Mouse (Mus musculus): ENCODE data around the gene Chrna9. TPM values are rescaled to one million over a fixed set of nuclear protein-coding genes. Genes with fewer than 3 reads are reported as not detected.
"Not testable (repeated sequence)": the region's sequence is repeated elsewhere in the genome, so short reads cannot be mapped to it uniquely, and the experiment has no call there.

Chrna9 gene
- polyA plus RNA-seq, 1 experiment = not detected

- Histone ChIP-seq H3K4me1 (ENCODE audit: control insufficient read depth, insufficient read depth, low read length) (peaks cover 3% of the 10 kb centered on the region; the same call in 1 of the 2 replicates), H3K27ac (ENCODE audit: insufficient read depth, low read length) (peak overlapping the region; percentile 38), H3K4me3 (ENCODE audit: insufficient read depth, low read length) (no peak overlapping the region)
- TF ChIP-seq POLR2A (IDR thresholded peaks at IDR 0.05; ENCODE audit: low read depth, low read length) (no peak), CTCF (IDR thresholded peaks at IDR 0.05; ENCODE audit: borderline replicate concordance, insufficient read depth, low read length) (no peak)
Measured at GRCm38 (mm10) chr5:65973189-65973588, 38.5 kb downstream of the Chrna9 start.

GRCm38 (mm10) chr5:65975731-65976130, 41.0 kb downstream of the Chrna9 start:
- TF ChIP-seq POLR2A (IDR thresholded peaks at IDR 0.05; ENCODE audit: low read depth, low read length) (no peak), CTCF (IDR thresholded peaks at IDR 0.05; ENCODE audit: borderline replicate concordance, insufficient read depth, low read length) (no peak)

GRCm38 (mm10) chr5:65986426-65986825, 51.7 kb downstream of the Chrna9 start:
- TF ChIP-seq POLR2A (IDR thresholded peaks at IDR 0.05; ENCODE audit: low read depth, low read length) = no peak
- TF ChIP-seq CTCF (IDR thresholded peaks at IDR 0.05; ENCODE audit: borderline replicate concordance, insufficient read depth, low read length) = no peak
- Histone ChIP-seq H3K4me3 (ENCODE audit: insufficient read depth, low read length) (no peak overlapping the region), H3K27ac (ENCODE audit: insufficient read depth, low read length) (no peak overlapping the region), H3K4me1 (ENCODE audit: control insufficient read depth, insufficient read depth, low read length) (no peaks in the 10 kb centered on the region)

More at GRCm38 (mm10) chr5:65975731-65976130, 41.0 kb downstream of the Chrna9 start:
- no peak overlapping the region for H3K4me3 ChIP-seq (ENCODE audit: insufficient read depth, low read length)
- H3K27ac ChIP-seq (ENCODE audit: insufficient read depth, low read length) = no peak overlapping the region
- peaks cover 3% of the 10 kb centered on the region; the same call in 1 of the 2 replicates for H3K4me1 ChIP-seq (ENCODE audit: control insufficient read depth, insufficient read depth, low read length)

- not testable (repeated sequence) for H3K4me1 ChIP-seq (ENCODE audit: control insufficient read depth, insufficient read depth, low read length); H3K27ac ChIP-seq (ENCODE audit: insufficient read depth, low read length); H3K4me3 ChIP-seq (ENCODE audit: insufficient read depth, low read length)
Measured at GRCm38 (mm10) chr5:65987004-65987403, 52.3 kb downstream of the Chrna9 start.

GRCm38 (mm10) chr5:65991191-65991590, 56.5 kb downstream of the Chrna9 start:
- H3K4me3 ChIP-seq (ENCODE audit: insufficient read depth, low read length) = no peak overlapping the region
- TF ChIP-seq POLR2A (IDR thresholded peaks at IDR 0.05; ENCODE audit: low read depth, low read length) (no peak), CTCF (IDR thresholded peaks at IDR 0.05; ENCODE audit: borderline replicate concordance, insufficient read depth, low read length) (no peak)
- no peaks in the 10 kb centered on the region for H3K4me1 ChIP-seq (ENCODE audit: control insufficient read depth, insufficient read depth, low read length)
- H3K27ac ChIP-seq (ENCODE audit: insufficient read depth, low read length) = no peak overlapping the region

- no peaks in the 10 kb centered on the region for H3K4me1 ChIP-seq (ENCODE audit: control insufficient read depth, insufficient read depth, low read length)
- no peak overlapping the region for H3K4me3 ChIP-seq (ENCODE audit: insufficient read depth, low read length)
- TF ChIP-seq POLR2A (IDR thresholded peaks at IDR 0.05; ENCODE audit: low read depth, low read length) = no peak
- TF ChIP-seq CTCF (IDR thresholded peaks at IDR 0.05; ENCODE audit: borderline replicate concordance, insufficient read depth, low read length) = no peak
- H3K27ac ChIP-seq (ENCODE audit: insufficient read depth, low read length) = no peak overlapping the region
Measured at GRCm38 (mm10) chr5:65994643-65995042, 59.9 kb downstream of the Chrna9 start.

- TF ChIP-seq CTCF (IDR thresholded peaks at IDR 0.05; ENCODE audit: borderline replicate concordance, insufficient read depth, low read length) = no peak
- no peak for TF ChIP-seq POLR2A (IDR thresholded peaks at IDR 0.05; ENCODE audit: low read depth, low read length)
- H3K4me3 ChIP-seq (ENCODE audit: insufficient read depth, low read length) = no peak overlapping the region
- H3K4me1 ChIP-seq (ENCODE audit: control insufficient read depth, insufficient read depth, low read length) = no peaks in the 10 kb centered on the region
- no peak overlapping the region for H3K27ac ChIP-seq (ENCODE audit: insufficient read depth, low read length)
Measured at GRCm38 (mm10) chr5:65997813-65998212, 63.1 kb downstream of the Chrna9 start.

- Histone ChIP-seq H3K4me3 (ENCODE audit: insufficient read depth, low read length) (no peak overlapping the region), H3K27ac (ENCODE audit: insufficient read depth, low read length) (no peak overlapping the region), H3K4me1 (ENCODE audit: control insufficient read depth, insufficient read depth, low read length) (no peaks in the 10 kb centered on the region)
- no peak for TF ChIP-seq CTCF (IDR thresholded peaks at IDR 0.05; ENCODE audit: borderline replicate concordance, insufficient read depth, low read length)
- no peak for TF ChIP-seq POLR2A (IDR thresholded peaks at IDR 0.05; ENCODE audit: low read depth, low read length)
Measured at GRCm38 (mm10) chr5:65999106-65999505, 64.4 kb downstream of the Chrna9 start.

GRCm38 (mm10) chr5:66000074-66000473, 65.4 kb downstream of the Chrna9 start:
- Histone ChIP-seq H3K4me1 (ENCODE audit: control insufficient read depth, insufficient read depth, low read length) (no peaks in the 10 kb centered on the region), H3K4me3 (ENCODE audit: insufficient read depth, low read length) (no peak overlapping the region), H3K27ac (ENCODE audit: insufficient read depth, low read length) (no peak overlapping the region)
- TF ChIP-seq CTCF (IDR thresholded peaks at IDR 0.05; ENCODE audit: borderline replicate concordance, insufficient read depth, low read length) (no peak), POLR2A (IDR thresholded peaks at IDR 0.05; ENCODE audit: low read depth, low read length) (no peak)

GRCm38 (mm10) chr5:66000567-66001125, 65.9 kb downstream of the Chrna9 start:
- TF ChIP-seq CTCF (IDR thresholded peaks at IDR 0.05; ENCODE audit: borderline replicate concordance, insufficient read depth, low read length) = no peak
- TF ChIP-seq POLR2A (IDR thresholded peaks at IDR 0.05; ENCODE audit: low read depth, low read length) = no peak
- H3K27ac ChIP-seq (ENCODE audit: insufficient read depth, low read length) = no peak overlapping the region
- H3K4me1 ChIP-seq (ENCODE audit: control insufficient read depth, insufficient read depth, low read length) = no peaks in the 10 kb centered on the region
- H3K4me3 ChIP-seq (ENCODE audit: insufficient read depth, low read length) = no peak overlapping the region

- Histone ChIP-seq H3K4me1 (ENCODE audit: control insufficient read depth, insufficient read depth, low read length) (no peaks in the 10 kb centered on the region), H3K4me3 (ENCODE audit: insufficient read depth, low read length) (no peak overlapping the region), H3K27ac (ENCODE audit: insufficient read depth, low read length) (no peak overlapping the region)
- TF ChIP-seq CTCF (IDR thresholded peaks at IDR 0.05; ENCODE audit: borderline replicate concordance, insufficient read depth, low read length) (no peak), POLR2A (IDR thresholded peaks at IDR 0.05; ENCODE audit: low read depth, low read length) (no peak)
Measured at GRCm38 (mm10) chr5:66001232-66001631, 66.5 kb downstream of the Chrna9 start.

Measured in embryonic fibroblast, embryonic 13.5 days (primary cell).